Mouse (Mus musculus) testis, postnatal 10 days (tissue): ENCODE data around the gene Rsph6a.

ENCODE experiments used
- DNase-seq: peaks from one replicate; pipeline ENCODE4 v3.0.0; 2021; ENCODE audit warnings: low spot score

Gene Rsph6a

DNA sequence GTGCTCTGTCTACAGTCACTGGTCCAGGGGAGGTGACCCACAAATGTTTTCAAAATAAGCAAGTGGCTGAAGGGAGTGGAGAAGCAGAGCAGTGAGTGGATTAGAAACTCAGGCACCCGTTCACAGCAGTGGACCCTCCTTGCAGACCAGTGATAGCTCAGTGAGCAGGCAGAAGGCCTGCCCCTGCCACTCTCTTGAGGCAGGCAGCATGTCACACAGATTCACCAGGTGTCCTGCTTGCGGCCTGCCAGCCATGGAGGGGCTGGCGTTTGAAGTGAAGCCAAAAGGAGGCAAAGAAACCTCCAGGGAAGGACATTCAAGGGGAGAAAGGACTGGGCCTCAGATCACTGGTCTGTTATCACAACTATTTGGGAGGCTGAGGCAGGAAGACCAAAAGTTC is 24.2 kb downstream of the Rsph6a start:
- DNase-seq: no peak

DNA sequence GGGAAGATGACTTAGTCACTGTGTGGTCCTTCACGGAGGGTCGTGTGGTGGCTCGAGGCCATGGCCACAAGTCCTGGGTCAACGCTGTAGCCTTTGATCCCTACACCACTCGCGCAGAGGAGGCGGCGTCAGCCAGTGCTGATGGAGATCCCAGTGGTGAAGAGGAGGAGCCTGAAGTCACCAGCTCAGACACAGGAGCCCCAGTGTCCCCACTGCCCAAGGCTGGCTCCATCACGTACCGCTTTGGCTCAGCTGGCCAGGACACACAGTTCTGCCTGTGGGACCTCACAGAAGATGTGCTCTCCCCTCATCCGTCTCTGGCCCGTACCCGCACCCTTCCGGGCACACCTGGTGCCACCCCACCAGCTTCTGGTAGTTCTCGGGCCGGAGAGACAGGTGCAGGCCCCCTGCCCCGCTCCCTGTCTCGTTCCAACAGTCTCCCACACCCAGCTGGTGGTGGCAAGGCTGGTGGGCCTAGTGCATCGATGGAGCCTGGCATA is 26.0 kb downstream of the Rsph6a start:
- no peak for DNase-seq

DNA sequence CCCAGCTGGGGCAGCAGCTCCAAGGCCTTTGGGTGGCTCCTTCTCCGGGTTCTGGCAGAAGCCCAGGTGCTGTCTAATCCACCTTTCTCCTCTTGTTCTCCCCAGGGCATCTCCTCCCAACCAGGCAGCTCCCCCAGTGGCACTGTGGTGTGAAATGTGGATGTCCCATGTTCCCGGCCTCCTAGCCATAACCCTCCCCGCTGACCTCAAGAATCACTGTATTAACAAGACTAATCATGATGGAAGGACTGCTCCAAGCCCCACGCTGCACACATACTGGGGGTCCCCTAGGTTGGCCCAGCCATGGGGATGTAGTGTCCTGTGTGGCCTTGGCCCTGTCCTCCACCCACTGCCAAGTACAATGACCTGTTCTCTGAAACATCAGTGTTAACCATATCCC is 27.7 kb downstream of the Rsph6a start:
- peak; percentile 42 for DNase-seq

DNA sequence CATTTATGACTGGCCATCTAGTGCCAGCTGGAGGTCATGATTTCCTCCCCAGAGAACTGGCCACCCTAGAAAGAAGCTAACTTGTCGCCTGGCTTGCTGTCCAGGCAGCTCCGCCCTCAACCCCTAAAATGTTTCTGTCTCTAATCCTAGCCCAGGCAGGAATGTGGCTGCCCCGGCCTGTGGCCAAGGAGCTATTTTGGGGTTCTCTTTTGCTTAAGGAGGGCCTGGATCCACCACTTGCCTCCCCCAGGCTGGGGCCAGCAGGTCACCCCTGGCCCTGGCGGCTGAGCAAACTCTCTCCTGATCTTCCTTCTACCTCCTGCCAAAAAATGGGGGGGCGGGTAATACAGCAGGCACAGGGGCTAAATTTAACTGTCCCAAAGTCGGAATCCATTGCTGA is 28.6 kb downstream of the Rsph6a start:
- DNase-seq: peak; percentile 56

DNA sequence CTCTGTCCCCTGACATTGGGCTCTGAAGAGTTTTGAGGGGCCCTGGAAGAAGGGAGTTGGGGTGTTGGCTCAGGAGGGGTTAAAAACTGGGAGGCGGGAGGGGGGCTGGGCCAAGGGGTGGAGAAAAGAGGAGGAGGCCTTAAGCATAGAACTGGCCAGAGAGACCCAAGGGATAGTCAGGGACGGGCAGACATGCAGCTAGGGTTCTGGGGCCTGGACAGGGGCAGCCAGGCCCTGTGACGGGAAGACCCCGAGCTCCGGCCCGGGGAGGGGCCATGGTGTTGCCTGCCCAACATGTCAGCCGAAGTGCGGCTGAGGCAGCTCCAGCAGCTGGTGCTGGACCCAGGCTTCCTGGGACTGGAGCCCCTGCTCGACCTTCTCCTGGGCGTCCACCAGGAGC is 29.2 kb downstream of the Rsph6a start, which contains the start of gene Dmpk:
Dmpk (plus strand) TSS at position 149 of the 400 bp plus-strand sequence.
- DNase-seq: no peak

DNA sequence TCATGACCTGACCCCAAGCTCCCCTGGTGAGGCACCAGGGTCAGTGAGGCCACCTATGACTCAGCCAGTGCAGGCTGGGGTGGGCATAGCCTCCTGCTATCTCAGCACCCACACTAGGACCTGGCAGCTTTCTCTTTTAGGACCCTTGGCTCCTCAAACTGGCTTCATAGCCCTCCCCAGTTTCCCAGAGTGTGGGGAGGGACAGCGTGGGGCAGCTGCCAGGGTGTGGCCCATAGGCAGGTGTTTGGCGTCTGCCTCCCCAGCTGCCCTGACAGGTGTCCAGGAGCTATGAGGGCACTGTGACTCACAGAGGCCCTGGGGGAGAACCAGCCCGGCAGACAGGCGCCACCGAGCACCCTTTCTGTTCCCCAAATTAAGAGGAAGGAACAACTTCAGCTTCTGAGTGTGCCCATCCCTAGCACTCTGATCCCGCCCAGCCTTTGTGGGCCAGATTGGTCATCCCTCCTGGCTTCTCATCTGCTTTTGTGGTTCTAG is 29.8 kb downstream of the Rsph6a start:
- no peak for DNase-seq

DNA sequence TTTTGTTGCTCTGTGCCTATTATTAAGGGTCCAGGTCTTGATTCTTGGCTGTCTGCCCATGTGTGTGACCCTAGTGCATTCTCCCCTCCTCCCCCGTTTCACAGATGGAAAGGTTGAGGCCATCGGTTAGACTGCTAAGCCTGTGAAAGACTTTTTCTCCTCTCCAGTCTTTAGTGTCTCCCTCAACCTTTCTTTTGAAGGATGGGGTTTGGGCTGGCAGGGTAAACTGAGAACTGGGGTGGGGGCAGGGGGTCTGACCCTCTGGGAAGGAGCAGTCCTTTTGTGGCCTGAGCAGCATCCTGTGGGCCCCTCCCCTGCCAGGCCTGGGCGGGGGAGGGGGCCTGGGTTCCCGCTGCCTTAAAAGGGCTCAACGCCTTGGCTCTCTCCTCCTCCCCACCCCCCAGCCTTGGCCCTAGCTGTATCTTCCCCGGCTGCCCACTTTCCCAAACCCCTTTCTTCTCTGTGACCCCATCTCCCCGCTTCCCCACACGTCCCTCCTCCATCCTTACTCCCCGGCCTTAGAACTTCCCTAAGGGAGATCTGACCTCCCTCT is 30.5 kb downstream of the Rsph6a start:
- peak; percentile 59 for DNase-seq

DNA sequence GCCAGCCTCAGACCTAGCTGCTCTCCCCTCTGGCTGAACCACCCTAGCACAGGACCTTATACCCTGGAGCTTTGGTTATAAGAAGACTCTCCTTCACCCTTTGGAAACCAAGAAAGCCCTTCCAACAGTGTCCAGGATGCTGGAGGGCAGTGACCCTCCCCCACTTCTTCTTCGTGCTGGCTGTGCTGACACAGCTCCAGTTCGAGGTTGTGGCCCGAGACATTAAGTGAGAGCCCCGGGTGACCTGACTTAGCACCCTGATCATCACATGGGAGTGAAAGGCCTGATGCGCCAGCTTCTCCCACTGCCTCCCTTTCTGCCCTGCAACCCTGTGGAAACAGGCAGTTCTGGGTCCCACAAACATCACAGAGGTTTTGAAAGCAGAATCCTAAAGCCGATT is 31.0 kb downstream of the Rsph6a start:
- DNase-seq: no peak

DNA sequence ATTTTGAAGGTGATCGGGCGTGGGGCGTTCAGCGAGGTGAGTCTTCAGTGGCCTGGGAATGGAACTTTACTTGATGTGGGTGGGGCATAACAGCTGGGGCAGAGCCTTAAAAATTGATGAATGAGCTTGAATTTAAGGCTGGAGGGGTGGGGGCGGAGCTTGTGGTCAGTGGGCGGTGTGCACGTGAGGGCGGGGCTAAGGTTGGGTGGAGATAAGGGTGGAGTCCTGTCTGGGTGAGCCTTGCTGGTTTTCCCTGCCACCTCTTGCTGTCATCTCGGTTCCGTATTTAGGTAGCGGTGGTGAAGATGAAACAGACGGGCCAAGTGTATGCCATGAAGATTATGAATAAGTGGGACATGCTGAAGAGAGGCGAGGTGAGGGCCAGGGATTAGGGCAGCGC is 31.6 kb downstream of the Rsph6a start:
- peak; percentile 79 for DNase-seq

DNA sequence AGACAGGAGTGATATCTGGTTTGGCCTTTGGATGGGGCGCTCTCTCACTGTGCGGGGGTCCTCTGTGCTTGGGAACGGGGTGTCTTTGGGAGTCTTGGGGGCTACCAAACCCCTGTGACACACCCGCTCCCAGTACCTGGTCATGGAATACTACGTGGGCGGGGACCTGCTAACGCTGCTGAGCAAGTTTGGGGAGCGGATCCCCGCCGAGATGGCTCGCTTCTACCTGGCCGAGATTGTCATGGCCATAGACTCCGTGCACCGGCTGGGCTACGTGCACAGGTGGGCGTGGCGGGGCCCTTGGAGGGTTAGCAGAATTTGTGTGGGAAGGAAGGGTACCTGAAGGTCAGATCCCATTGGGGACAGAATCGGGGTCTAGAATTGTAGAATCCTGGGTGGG is 32.3 kb downstream of the Rsph6a start:
- DNase-seq: no peak

DNA sequence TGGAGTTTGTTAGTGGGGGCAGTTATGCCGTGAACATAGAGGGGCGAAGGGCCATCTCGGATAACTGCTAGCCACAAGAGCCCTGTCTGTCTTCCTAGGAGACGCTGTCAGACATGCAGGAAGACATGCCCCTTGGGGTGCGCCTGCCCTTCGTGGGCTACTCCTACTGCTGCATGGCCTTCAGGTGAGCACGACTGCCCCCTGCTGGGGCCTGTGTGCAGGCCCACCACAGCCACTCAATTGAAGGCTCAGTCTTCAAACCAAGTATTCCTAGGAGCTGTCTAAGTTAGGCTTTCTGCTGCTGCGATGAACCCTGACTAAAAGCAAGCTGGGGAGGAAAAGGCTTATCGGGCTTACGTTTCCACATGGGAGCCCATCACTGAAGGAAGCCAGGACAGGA is 34.3 kb downstream of the Rsph6a start:
- DNase-seq: peak; percentile 83

DNA sequence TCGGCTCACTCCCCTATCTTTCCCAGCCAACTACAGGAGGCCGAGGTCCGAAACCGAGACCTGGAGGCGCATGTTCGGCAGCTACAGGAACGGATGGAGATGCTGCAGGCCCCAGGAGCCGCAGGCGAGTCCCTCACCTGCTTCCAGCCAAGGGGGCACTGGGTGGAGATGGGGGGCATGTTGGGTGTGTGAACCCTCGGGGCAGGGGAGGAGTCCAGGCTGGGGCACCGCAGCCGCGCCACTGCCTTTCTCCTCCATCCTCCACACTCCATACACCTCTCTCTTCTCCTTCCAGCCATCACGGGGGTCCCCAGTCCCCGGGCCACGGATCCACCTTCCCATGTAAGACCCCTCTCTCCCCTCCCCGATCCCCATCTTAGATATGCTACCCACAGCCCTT is 37.4 kb downstream of the Rsph6a start:
- DNase-seq: no peak

DNA sequence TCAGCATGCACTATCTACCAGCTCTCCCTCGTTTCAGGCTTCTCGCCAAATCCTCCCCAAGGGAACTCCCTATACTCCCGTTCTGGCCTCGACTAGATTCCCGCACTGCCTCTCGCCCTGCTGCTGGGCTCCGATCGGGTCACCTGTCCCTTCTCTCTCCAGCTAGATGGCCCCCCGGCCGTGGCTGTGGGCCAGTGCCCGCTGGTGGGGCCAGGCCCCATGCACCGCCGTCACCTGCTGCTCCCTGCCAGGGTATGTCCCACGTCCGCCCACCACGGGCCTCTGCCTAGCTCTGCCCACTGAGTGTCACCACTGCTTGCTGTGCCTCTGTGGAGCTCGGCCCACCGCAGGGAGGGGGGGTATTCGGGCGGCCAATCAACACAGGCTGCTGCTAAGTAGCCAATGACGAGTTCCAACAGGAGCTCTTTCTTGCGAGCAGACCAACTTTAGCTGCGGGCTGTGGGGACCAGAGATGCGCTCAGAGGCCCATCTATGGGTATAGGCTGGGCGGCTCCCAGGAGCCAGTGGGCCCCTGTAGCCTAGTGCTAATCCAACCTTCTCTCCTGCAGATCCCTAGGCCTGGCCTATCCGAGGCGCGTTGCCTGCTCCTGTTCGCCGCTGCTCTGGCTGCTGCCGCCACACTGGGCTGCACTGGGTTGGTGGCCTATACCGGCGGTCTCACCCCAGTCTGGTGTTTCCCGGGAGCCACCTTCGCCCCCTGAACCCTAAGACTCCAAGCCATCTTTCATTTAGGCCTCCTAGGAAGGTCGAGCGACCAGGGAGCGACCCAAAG is 38.1 kb downstream of the Rsph6a start:
- DNase-seq: peak; percentile 79

DNA sequence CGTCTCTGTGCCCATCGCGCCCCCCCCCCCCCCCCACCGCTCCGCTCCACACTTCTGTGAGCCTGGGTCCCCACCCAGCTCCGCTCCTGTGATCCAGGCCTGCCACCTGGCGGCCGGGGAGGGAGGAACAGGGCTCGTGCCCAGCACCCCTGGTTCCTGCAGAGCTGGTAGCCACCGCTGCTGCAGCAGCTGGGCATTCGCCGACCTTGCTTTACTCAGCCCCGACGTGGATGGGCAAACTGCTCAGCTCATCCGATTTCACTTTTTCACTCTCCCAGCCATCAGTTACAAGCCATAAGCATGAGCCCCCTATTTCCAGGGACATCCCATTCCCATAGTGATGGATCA is 38.7 kb downstream of the Rsph6a start:
- DNase-seq: peak; percentile 93

DNA sequence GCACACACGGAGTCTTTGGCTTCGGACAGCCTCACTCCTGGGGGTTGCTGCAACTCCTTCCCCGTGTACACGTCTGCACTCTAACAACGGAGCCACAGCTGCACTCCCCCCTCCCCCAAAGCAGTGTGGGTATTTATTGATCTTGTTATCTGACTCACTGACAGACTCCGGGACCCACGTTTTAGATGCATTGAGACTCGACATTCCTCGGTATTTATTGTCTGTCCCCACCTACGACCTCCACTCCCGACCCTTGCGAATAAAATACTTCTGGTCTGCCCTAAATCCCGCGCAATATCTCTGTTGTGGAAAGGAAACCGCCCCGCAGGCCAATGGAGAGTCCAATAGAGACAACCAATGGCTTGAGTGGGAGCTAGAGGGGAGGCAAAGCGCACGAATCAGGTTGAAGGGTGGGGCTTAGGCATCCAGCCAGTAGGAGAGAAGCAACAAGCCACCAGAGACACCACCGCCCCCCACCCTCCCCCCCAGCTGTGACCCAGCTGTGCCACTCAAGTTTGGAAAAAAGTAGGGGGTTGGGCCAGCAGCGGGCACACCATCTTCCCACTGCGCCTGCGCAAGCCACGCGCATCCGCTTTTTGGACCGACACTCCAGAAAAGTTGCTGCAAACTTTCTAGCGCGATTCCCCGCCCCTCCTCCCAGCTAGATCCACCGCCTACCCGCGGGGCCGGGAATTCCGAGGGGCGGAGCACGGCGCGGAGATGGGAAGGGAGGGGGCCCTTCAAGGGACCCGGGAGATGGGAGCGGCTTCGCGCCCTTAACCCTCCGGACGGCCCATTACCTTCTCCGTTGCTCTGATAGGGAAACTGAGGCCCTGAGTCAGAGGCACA is 39.3 kb downstream of the Rsph6a start:
- peak; percentile 98 for DNase-seq

DNA sequence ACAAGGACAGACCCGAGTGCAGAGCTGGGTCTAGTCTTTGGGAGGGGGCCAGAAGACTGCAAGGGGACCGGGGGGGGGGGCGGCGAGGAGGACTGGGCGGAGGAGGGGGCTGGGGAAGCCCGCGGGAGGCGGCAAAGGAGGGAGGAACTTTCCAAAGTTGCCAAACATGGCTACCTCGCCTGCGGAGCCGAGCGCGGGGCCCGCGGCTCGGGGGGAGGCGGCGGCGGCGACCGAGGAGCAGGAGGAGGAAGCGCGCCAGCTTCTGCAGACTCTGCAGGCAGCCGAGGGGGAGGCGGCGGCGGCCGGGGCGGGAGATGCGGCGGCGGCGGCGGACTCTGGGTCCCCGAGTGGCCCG is 40.0 kb downstream of the Rsph6a start, which contains the start of gene Six5:
Six5 (plus strand) TSS at position 124 of the 355 bp plus-strand sequence.
- peak; percentile 79 for DNase-seq

DNA sequence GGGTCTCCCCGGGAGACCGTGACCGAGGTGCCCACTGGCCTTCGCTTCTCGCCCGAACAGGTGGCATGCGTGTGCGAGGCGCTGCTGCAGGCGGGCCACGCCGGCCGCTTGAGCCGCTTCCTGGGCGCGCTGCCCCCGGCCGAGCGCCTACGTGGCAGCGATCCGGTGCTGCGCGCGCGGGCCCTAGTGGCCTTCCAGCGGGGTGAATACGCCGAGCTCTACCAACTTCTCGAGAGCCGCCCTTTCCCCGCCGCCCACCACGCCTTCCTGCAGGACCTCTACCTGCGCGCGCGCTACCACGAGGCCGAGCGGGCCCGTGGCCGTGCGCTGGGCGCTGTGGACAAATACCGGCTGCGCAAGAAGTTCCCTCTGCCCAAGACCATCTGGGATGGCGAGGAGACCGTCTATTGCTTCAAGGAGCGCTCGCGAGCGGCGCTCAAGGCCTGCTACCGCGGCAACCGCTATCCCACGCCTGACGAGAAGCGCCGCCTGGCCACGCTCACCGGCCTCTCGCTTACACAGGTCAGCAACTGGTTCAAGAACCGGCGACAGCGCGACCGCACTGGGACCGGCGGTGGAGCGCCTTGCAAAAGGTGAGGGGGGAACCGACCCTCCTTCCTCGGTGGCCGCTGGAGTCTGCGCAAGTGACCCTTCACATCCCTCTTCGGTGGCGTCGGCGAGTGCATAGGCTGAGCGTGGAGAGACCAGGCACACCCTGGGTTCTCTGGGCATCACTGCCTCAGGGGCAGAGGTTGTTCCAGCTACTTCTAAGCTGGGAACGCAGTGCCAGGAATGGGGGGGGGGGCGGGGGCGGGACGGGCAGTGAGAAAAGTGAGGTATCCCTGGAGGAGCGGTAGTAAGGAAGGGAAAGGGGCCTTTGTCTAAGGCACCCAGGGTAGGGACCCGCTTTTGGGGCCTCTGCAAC is 40.6 kb downstream of the Rsph6a start:
- peak; percentile 79 for DNase-seq

DNA sequence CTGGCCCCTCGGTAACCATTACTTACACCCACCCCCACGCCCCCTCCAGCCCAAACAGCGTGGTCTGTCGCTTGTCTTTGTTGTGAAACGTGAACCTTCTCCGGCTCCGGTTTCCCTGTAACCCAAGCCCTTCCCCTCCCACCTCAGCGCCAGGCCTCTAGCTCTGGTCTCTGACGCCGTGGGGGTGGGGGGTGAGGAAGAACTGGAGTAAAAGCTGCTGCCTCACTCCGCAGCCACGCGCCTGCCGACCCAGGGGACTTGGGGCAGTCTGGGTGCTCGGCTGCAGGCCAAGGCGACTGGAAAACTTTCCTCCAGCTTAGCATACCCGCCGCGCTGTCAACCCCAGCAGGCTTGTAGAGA is 41.2 kb downstream of the Rsph6a start:
- peak; percentile 83 for DNase-seq

DNA sequence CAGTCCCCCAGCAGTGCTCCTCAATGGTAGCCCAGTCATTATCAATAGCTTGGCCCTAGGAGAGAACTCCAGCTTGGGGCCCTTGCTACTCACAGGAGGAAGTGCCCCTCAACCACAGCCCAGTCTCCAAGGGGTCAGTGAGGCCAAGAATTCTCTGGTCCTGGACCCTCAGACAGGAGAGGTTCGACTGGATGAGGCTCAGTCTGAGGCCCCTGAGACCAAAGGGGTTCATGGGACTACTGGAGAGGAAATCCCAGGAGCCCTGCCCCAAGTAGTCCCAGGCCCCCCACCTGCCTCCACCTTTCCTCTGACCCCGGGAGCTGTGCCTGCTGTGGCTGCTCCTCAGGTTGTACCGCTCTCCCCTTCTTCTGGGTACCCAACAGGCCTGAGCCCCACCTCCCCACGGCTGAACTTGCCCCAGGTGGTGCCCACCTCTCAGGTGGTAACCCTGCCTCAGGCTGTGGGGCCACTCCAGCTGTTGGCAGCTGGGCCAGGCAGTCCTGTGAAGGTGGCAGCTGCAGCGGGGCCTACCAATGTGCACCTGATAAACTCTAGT is 42.0 kb downstream of the Rsph6a start:
- no peak for DNase-seq

DNA sequence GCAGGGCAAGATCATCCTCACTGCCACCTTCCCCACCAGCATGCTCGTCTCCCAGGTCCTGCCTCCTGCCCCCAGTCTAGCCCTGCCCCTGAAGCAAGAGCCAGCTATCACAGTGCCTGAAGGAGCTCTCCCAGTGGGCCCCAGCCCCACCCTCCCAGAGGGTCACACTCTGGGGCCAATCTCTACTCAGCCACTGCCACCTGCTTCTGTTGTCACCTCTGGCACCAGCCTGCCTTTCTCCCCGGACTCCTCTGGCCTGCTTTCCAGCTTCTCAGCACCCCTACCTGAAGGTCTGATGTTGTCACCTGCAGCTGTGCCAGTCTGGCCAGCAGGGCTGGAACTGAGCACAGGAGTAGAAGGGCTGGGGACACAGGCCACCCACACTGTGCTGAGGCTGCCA is 42.7 kb downstream of the Rsph6a start:
- DNase-seq: no peak

DNA sequence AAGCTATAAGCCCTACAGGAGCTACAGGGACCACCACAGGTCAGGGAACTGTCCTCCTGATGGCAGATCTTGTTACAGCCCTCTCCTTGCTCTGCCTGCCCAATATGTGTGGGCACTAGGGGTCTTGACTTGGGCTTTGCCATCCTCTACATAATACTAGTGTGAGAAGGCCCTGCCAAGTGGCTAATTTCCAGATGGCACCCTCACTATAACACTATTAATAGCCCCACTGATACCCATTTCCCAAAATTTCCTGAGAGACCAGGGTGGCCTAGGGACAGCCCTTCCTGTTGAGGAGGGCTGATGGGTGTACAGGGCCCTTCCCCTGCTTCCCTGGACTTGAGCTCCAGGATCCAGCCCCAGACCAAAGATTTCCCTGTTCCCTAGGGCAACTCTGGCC is 43.4 kb downstream of the Rsph6a start:
- no peak for DNase-seq
